Mouse (Mus musculus) forebrain, postnatal 0 days (tissue): ENCODE measurements around the gene Bcat1. TPM values are rescaled to one million over a fixed set of nuclear protein-coding genes. Genes with fewer than 3 reads are reported as not detected.

Experiments
- ATAC-seq: fragments of 200-750 bp; cut with Nextera tagmentation; 2 replicates; pipeline ENCODE4 v1.8.0; 2017; ENCODE audit warnings: mild to moderate bottlenecking, moderate library complexity
- DNase-seq: peaks from one replicate; pipeline ENCODE4 v3.0.0-alpha.2; 2015
- H3K27ac ChIP-seq: fragments of 300-500 bp; sonication (generic); 2 replicates; pipeline ENCODE4 v1.5.1; 2014; ENCODE audit warnings: low read depth, mild to moderate bottlenecking, antibody characterized with exemption, low read length, moderate library complexity, mixed read lengths
- H3K27me3 ChIP-seq: fragments of 300-500 bp; sonication (generic); 2 replicates; pipeline ENCODE4 v1.6.1; 2014; ENCODE audit warnings: mild to moderate bottlenecking, low read length, mixed read lengths; ENCODE audit not compliant: insufficient read depth
- H3K36me3 ChIP-seq: fragments of 300-500 bp; sonication (generic); 2 replicates; pipeline ENCODE4 v1.6.1; 2014; ENCODE audit warnings: mild to moderate bottlenecking, moderate library complexity; ENCODE audit not compliant: insufficient read depth
- H3K4me1 ChIP-seq: fragments of 300-500 bp; sonication (generic); 2 replicates; pipeline ENCODE4 v1.6.1; 2014; ENCODE audit warnings: antibody characterized with exemption; ENCODE audit not compliant: insufficient read depth
- H3K4me2 ChIP-seq: fragments of 300-500 bp; sonication (generic); 2 replicates; pipeline ENCODE4 v1.6.1; 2014; ENCODE audit warnings: low read depth, mild to moderate bottlenecking, moderate library complexity
- H3K4me3 ChIP-seq: fragments of 300-500 bp; sonication (generic); 2 replicates; pipeline ENCODE4 v1.5.1; 2014; ENCODE audit warnings: low read depth, low read length, mixed read lengths
- H3K9ac ChIP-seq: fragments of 300-500 bp; sonication (generic); 2 replicates; pipeline ENCODE4 v1.6.1; 2014; ENCODE audit warnings: mild to moderate bottlenecking
- H3K9me3 ChIP-seq: fragments of 300-500 bp; sonication (generic); 2 replicates; pipeline ENCODE4 v1.6.1; 2016; ENCODE audit warnings: low read length
- CTCF ChIP-seq: sonication (generic); IDR thresholded peaks from 2 replicates; pipeline ENCODE4 v1.5.1; 2016; ENCODE audit warnings: antibody characterized with exemption, control low read depth, low read depth
- WGBS: fragments of 180-500 bp; shearing (Covaris S2); extraction: QIAGEN DNeasy Blood & Tissue Kit; methylation state at CpG from one replicate; pipeline ENCODE4 v1.1.7; 2014; 5-methylcytosine and 5-hydroxymethylcytosine counted together
- polyA plus RNA-seq: library from polyadenylated mRNA; unstranded; fragments of >200 nt; fragmentation: Nextera tagmentation; extraction: Ambion mirVana; gene quantifications from 2 replicates; pipeline ENCODE4 v1.2.1, GENCODE M21; 2015
- total RNA-seq: library from RNA; depleted of rRNA; stranded (reverse); fragments of >200 nt; gene quantifications from 2 replicates; pipeline ENCODE4 v1.2.3, GENCODE M21; 2014

Gene Bcat1
- total and polyA plus RNA-seq, 2 experiments from 2014 or later = 50.7 to 97.5 TPM

GRCm38 (mm10) chr6:145009859-145010818 is 65.8 kb downstream of the Bcat1 start:
- H3K4me2 ChIP-seq = no peak overlapping the region
- H3K4me1 ChIP-seq = no peaks in the 10 kb centered on the region
- ATAC-seq (peak; percentile 29; the same call in 1 of the 2 replicates), DNase-seq (peak; percentile 57)
- no peak overlapping the region for H3K4me3 ChIP-seq
- no peak overlapping the region for H3K27ac ChIP-seq
- WGBS = 75% methylated on average over 8 of the region's 8 CpGs
- H3K9me3 ChIP-seq = no peaks in the 10 kb centered on the region
- TF ChIP-seq CTCF = peak; percentile 68
- peaks cover 47% of the 10 kb centered on the region for H3K36me3 ChIP-seq
- H3K27me3 ChIP-seq = no peaks in the 10 kb centered on the region
- no peak overlapping the region for H3K9ac ChIP-seq

GRCm38 (mm10) chr6:145003459-145003858 is 72.5 kb downstream of the Bcat1 start:
- Histone ChIP-seq H3K4me3 (no peak overlapping the region), H3K9ac (no peak overlapping the region), H3K4me1 (no peaks in the 10 kb centered on the region), H3K4me2 (no peak overlapping the region), H3K9me3 (no peaks in the 10 kb centered on the region), H3K27ac (no peak overlapping the region), H3K27me3 (no peaks in the 10 kb centered on the region), H3K36me3 (peaks cover 61% of the 10 kb centered on the region)
- ATAC-seq (no peak), DNase-seq (no peak)
- TF ChIP-seq CTCF = no peak

GRCm38 (mm10) chr6:145002094-145002936 is 73.7 kb downstream of the Bcat1 start:
- no peak for DNase-seq
- H3K4me3 ChIP-seq = no peak overlapping the region
- no peak for ATAC-seq
- no peak overlapping the region for H3K4me2 ChIP-seq
- H3K9me3 ChIP-seq = no peaks in the 10 kb centered on the region
- no peaks in the 10 kb centered on the region for H3K27me3 ChIP-seq
- no peak overlapping the region for H3K9ac ChIP-seq
- H3K36me3 ChIP-seq = peaks cover 52% of the 10 kb centered on the region
- H3K4me1 ChIP-seq = no peaks in the 10 kb centered on the region
- no peak overlapping the region for H3K27ac ChIP-seq
- no peak for TF ChIP-seq CTCF
- WGBS = 83% methylated on average over 14 of the region's 14 CpGs

GRCm38 (mm10) chr6:145001493-145001892 is 74.5 kb downstream of the Bcat1 start:
- DNase-seq = no peak

GRCm38 (mm10) chr6:144997229-144997628 is 78.8 kb downstream of the Bcat1 start:
- H3K27ac ChIP-seq = no peak overlapping the region
- H3K4me1 ChIP-seq = no peaks in the 10 kb centered on the region
- peaks cover 42% of the 10 kb centered on the region for H3K36me3 ChIP-seq
- no peak overlapping the region for H3K4me3 ChIP-seq
- peak; percentile 58; the same call in 1 of the 2 replicates for ATAC-seq
- H3K27me3 ChIP-seq = no peaks in the 10 kb centered on the region
- no peak overlapping the region for H3K4me2 ChIP-seq
- 78% methylated on average over 3 of the region's 3 CpGs for WGBS
- peak; percentile 60 for TF ChIP-seq CTCF
- peak; percentile 17 for DNase-seq
- no peak overlapping the region for H3K9ac ChIP-seq
- H3K9me3 ChIP-seq = no peaks in the 10 kb centered on the region

More at GRCm38 (mm10) chr6:145001493-145001892, 74.5 kb downstream of the Bcat1 start:
- no peak for ATAC-seq
- Histone ChIP-seq H3K27ac (no peak overlapping the region), H3K4me1 (no peaks in the 10 kb centered on the region), H3K36me3 (peaks cover 48% of the 10 kb centered on the region), H3K9me3 (no peaks in the 10 kb centered on the region), H3K4me2 (no peak overlapping the region), H3K27me3 (no peaks in the 10 kb centered on the region), H3K4me3 (no peak overlapping the region), H3K9ac (no peak overlapping the region)
- TF ChIP-seq CTCF = no peak
- WGBS = 70% methylated on average over 6 of the region's 6 CpGs

GRCm38 (mm10) chr6:144992111-144992510 is 83.9 kb downstream of the Bcat1 start:
- Histone ChIP-seq H3K4me1 (no peaks in the 10 kb centered on the region), H3K27me3 (no peaks in the 10 kb centered on the region), H3K36me3 (peaks cover 13% of the 10 kb centered on the region; the same call in 1 of the 2 replicates), H3K4me3 (no peak overlapping the region), H3K9ac (no peak overlapping the region), H3K4me2 (no peak overlapping the region), H3K9me3 (no peaks in the 10 kb centered on the region), H3K27ac (no peak overlapping the region)
- no peak for DNase-seq
- 73% methylated on average over 3 of the region's 3 CpGs for WGBS
- no peak for TF ChIP-seq CTCF
- no peak for ATAC-seq
